Mouse (Mus musculus) bone marrow macrophage, adult 2 months (primary cell): ENCODE measurements around the gene Podxl2.

ENCODE experiments used
- CTCF ChIP-seq: IDR thresholded peaks from 2 replicates; pipeline ENCODE4 v1.5.1; 2012; ENCODE audit warnings: low read depth, mild to moderate bottlenecking, low read length, moderate library complexity
- POLR2A ChIP-seq: IDR thresholded peaks from 2 replicates; pipeline ENCODE4 v1.6.1; 2012; ENCODE audit warnings: mild to moderate bottlenecking, low read depth, low read length, borderline replicate concordance

DNA sequence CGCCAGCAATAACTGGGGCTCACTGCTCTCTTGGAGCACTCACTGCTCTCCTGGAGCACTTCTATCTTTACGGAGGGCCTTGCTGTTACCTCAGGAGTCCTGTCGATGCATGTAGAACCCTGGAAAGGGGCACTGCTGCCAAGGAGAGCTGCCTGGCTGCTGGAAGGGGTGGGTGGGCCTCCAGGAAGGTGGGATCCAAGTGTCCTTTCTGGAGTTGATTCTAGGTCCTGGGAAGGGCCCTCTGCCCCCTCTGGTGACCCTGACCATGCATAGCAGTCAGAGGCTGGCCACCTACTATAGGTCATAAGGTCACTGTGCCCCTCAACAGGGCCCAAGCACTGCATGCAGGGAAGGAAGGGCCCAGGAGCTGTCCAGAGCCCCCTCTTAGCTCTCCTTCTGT lies 47.9 kb downstream of the Podxl2 start:
- TF ChIP-seq POLR2A (no peak), CTCF (no peak)
